Mouse (Mus musculus) layer of hippocampus, adult 2 months (tissue): ENCODE data around the gene Dhrs1. TPM values are rescaled to one million over a fixed set of nuclear protein-coding genes. Genes with fewer than 3 reads are reported as not detected.
A peak's percentile ranks its signal among the peaks of the same experiment; 100 is the strongest.

ENCODE experiments used
- DNase-seq, 2 experiments: peaks; one replicate each; pipeline ENCODE4 v3.0.0; 2022; ENCODE audit warnings: low spot score in 2 of 2
- H3K27ac ChIP-seq: fragments of 200-600 bp; 2 replicates; pipeline ENCODE4 v1.8.1; 2022
- H3K4me3 ChIP-seq: fragments of 200-600 bp; 2 replicates; pipeline ENCODE4 v1.8.1; 2022; ENCODE audit warnings: mild to moderate bottlenecking
- CTCF ChIP-seq: fragments of 200-600 bp; conservative IDR thresholded peaks from 2 replicates; pipeline ENCODE4 v1.8.1; 2022; ENCODE audit warnings: antibody characterized with exemption, mild to moderate bottlenecking, moderate library complexity
- total RNA-seq, 2 experiments: library from RNA; stranded (reverse); gene quantifications; 2 replicates each; pipeline ENCODE4 v1.2.3; 2021

The Dhrs1 gene
- total RNA-seq, 2 experiments from 2014 or later, result 82.4 to 91.1 TPM

DNA sequence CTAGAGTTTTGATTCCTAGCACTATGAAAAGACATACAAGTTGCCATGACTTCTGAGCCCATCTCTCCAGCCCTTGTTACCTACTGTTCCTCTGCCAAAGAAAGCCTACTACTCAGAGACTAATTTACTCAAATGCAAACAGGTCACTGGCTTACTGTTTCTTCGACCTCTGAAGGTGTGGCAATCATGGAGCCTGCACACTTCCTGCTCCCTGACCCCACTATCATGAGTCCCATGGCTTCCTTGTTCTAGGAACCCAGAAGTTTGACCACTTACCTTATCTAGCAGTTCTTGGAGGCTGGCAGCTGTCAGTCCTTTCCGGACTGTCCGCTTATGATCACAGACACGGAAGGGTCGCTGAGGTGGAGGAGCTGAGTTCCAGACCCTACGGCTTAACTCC is 12.1 kb upstream of the Dhrs1 start:
- no peak for DNase-seq
- Histone ChIP-seq H3K4me3 (no peak overlapping the region), H3K27ac (no peak overlapping the region)
- TF ChIP-seq CTCF, result no peak

DNA sequence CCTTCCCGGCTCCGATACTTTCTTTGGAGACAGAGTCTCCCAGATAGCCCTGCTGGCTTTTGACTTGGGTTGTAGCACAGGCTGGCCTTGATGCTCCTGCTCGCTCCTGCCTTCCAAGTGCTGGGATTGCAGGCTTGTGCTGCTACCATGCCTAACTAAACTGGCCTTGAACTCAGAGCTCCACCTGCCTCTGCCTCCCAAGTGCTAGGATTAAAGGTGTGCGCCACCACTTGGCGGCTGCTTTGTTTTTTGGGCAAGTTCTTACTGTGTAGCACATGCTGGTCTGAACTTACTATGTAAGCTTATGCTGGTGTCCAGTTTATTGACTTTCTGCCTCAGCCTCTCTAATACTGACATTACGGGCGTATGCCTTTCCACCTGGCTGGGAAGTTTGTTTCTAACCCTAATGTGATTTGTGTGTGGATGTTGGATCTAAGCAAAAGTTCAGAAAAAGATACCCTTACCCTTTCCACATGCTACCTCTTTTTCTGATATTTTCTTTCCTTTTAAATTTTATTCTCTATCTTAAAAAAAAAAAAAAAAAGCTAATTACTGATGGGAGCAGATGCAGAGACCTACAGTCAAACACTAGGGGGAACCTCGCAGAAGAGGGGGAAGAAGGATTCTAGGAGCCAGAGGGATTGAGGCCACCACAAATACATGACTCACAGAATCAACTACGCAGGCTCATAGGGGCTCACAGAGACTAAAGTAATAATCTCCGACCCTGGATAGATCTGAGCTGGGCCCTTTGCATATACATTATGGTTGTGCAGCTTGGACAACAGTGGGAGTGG is 1.8 kb upstream of the Dhrs1 start:
- Histone ChIP-seq H3K27ac (no peak overlapping the region), H3K4me3 (no peak overlapping the region; the same call in 1 of the 2 replicates)
- peak; percentile 43 for TF ChIP-seq CTCF
- DNase-seq, result no peak

DNA sequence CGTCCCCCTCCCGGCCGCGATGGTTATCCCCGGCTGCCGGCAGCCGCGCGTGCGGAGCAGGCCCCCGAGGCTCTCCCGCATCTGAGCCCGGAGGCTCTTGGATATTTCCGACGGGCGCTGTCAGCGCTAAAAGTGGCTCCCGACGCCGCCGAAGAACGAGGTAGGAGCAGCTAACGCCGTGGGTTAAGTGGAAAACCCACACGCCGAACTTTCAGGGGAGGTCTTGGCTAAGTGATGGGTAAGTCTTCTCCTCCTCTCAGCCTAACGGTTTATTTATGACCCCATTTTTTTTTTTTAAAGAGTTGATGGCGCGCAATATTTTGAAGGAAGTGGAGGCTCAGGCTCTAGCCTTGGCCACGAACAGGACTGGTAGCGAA is 359 bp upstream of the Dhrs1 start:
- Histone ChIP-seq H3K4me3 (peak overlapping the region; percentile 67), H3K27ac (peak overlapping the region; percentile 78)
- TF ChIP-seq CTCF, result no peak
- DNase-seq, result no peak

DNA sequence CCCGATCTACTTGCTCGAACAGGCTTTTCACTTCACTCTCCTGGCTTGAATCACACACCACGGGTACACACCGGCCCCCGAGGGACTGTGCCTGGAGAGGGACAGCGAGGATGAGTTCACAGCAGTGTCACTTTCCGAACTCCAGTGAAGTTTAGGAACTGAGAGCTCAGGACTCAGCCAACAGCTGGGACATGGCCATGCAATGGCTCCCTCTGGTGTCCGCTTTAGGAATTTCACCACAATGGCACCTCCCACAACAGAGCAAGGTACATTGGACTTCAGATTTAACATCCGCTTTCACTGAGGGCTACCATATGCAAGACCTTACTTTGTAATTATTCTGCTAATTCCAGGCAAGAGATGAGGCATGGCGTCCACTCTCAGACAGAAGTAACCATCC is 1.8 kb downstream of the Dhrs1 start:
- peak; percentile 81 to 92 for DNase-seq
- no peak overlapping the region for H3K4me3 ChIP-seq

DNA sequence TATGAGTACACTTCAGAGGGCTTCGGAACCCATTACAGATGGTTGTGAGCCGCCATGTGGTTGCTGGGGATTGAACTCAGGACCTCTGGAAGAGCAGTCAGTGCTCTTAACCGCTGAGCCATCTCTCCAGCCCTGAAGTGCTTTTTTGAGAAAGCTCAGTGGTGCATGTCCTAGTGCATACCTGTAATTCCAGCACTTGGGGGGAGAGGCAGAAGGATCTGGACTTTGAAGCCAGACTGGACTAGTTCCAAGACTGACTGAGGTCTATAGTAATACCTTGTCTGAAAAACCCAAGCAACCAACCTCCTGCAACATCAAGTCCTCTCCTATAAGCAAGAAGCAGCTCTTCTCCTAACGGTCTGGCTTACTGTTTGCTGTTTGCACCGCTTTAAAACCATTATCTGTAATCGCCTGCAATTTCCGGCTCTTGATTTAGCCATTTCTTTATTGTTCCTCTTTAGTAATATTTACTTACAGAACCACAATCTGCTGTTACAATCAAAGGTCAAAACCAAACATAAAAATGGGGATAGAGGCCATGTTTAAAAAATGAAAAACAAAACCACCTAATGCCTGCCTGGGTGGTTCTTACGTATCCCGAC is 8.3 kb downstream of the Dhrs1 start:
- no peak for DNase-seq

More for the DNA sequence above, 1.8 kb downstream of the Dhrs1 start:
- TF ChIP-seq CTCF, result peak; percentile 99
- no peak overlapping the region for H3K27ac ChIP-seq

DNA sequence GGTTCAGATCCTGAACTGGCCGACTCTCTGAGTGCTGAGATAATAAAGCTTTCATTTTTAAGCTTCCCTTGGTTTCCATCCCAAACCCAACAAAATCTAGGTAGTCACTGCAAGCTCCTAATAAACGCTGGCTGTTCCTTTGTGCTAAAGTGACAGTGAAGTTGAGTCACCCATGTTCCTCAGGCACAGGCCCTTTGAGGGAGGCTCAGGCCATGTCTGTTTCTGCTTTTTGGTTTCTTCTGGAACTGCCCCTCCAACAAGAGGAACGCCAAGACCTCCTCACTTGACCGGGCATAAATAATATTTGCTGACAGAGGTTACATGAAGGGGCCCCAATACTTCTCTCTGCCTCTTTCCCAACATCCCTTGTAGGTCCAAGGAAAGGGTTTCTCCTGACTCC is 9.7 kb downstream of the Dhrs1 start:
- H3K4me3 ChIP-seq, result no peak overlapping the region
- TF ChIP-seq CTCF, result no peak
- DNase-seq, result no peak
- H3K27ac ChIP-seq, result no peak overlapping the region

More for the DNA sequence above, 8.3 kb downstream of the Dhrs1 start:
- H3K4me3 ChIP-seq, result no peak overlapping the region
- no peak overlapping the region for H3K27ac ChIP-seq
- no peak for TF ChIP-seq CTCF

DNA sequence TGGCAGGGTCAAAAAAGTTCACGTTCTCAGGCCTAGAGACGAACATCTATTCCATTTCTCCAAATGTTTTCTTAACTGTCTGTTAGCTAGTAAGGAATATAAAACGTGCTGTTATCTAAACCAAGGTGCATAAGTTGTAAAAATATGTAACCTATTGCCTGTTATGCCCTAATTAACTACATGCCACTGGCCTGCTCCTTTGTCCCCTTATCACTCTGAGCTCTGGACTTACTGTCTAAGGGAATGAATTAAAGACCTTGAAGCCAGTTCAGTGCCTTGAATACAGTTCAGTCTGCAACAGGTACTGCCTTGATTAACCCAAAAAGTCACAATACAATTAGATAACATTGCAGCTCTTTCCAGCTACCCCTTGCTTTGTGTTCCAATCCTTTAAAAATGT is 10.2 kb downstream of the Dhrs1 start:
- Histone ChIP-seq H3K27ac (no peak overlapping the region), H3K4me3 (no peak overlapping the region)
- no peak for DNase-seq
- no peak for TF ChIP-seq CTCF

DNA sequence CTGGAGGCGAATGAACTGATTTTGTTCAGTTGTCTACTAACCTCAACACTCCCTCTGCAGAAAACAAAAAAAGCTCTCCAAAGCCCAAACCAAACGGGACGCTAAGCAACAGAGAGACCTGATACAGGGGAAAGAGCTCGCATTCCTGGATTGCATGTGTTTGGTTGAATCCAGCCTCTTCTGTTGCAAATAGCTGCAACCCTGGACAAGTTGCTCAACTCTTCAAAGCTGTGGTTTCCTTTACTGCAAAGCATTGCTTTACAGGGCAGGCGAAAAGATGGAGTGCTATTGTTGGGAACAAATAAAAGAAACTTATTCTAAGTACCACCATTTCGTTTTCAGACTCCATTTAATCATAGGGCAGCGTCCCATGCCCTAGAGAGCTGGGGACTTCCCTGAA is 10.6 kb downstream of the Dhrs1 start:
- no peak for DNase-seq
- Histone ChIP-seq H3K4me3 (no peak overlapping the region), H3K27ac (no peak overlapping the region)
- TF ChIP-seq CTCF, result no peak

DNA sequence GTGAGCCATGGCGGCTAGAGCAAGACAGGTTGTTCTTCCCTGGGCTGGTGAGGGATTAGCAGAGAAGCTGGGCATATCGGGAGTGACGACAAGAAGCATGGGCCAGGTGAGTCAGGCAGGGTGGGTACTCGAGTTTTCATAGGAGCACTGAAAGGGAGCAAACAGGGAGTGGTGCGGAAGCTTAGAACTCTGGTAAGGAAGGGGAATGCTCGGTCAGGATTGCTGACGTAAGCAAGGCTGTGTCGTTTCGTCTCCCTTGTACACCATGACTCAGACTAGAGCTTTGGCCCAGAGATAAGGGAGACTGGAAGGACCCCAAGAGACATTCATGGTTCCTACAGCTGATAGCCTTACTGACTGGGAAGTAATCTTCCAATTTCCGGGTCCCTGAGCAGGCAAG is 11.6 kb downstream of the Dhrs1 start:
- TF ChIP-seq CTCF, result no peak

DNA sequence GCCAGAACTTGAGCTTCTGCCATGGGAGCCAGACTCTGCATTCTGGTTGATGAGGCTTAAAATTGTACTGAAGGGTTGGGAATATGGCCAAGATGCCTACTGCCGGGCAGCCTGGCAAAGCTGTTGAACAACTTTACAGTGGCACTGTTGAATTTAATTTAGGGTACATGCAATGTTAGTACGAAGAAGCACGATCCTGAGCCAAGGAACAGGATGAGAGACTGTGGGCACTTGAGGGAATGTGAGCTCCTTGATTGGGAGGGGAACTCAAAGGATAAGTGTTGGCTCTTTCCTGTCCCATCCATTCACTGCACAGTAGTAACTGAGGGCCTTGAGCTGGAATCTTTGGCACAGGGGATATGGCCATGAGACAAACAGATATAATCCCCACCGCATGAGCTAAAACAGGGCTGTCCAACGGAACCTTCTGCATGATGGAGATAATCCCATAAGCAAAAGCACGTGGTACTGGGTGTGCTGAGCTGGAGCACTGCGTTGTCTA is 14.9 kb downstream of the Dhrs1 start:
- Histone ChIP-seq H3K27ac (peak overlapping the region; percentile 82), H3K4me3 (no peak overlapping the region)
- DNase-seq, result peak; percentile 42 to 59
- TF ChIP-seq CTCF, result no peak

More for the DNA sequence above, 11.6 kb downstream of the Dhrs1 start:
- H3K4me3 ChIP-seq, result no peak overlapping the region
- DNase-seq, result no peak
- no peak overlapping the region for H3K27ac ChIP-seq

DNA sequence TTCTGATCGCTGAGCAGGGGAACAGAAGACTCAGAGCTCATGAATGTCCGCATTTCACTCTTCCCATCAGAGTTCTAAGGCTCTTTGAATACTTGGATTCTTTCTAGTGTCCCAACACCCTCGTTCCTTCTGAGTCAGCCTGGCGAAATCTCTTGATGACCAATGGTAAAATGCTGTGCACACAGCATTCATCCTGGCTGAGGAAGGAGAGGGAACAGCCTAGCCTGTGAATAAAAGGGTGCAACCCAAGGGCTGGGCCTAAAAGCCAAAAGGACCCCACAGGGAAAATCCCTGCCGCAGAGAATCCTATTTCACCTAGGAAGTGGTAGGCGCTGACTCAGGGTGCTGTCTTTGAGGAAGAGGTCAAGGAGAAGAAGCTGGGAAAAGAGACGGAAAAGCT is 15.4 kb downstream of the Dhrs1 start:
- DNase-seq, result no peak
- no peak for TF ChIP-seq CTCF
- H3K27ac ChIP-seq, result peak overlapping the region; percentile 82
- H3K4me3 ChIP-seq, result no peak overlapping the region

DNA sequence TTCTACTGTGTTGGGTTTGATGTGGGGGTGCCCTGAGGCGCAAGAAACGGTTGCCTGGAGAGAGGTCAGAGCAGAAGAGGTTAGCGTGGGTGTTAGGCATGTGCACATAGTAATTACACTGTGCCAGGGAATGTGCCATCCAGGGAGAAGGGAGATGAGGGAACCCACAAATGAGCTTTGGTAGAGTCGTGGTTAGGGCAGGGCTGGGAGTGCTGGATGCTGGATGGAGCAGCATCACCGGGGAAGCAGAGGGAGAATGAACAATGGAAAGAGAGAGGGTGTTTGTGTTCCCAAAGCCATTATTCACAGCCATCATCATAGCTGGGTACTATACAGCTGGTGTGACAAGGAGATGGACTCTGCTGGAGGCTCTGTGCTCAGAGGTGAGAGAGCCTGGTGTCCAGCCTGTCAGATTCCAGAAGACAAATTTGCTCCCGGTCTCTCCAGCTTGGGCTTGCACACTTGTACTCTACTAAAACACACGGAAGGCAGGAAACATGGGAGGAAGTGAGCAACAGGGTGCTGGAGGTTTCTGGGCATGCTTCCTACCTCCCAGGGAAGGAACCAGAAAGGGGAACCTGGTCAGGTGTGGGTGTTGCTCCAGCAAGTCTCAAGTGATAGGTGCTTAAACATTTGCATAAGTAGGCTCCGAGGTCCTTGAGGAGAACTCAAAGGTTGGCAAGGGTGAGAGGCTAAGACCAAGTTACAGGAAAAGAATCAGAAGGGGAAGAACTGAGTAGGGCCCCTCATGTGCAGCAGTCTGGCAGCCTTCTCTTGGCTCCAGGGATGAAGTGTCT is 17.4 kb downstream of the Dhrs1 start:
- DNase-seq, result no peak
- H3K27ac ChIP-seq, result no peak overlapping the region
- H3K4me3 ChIP-seq, result no peak overlapping the region
- no peak for TF ChIP-seq CTCF

DNA sequence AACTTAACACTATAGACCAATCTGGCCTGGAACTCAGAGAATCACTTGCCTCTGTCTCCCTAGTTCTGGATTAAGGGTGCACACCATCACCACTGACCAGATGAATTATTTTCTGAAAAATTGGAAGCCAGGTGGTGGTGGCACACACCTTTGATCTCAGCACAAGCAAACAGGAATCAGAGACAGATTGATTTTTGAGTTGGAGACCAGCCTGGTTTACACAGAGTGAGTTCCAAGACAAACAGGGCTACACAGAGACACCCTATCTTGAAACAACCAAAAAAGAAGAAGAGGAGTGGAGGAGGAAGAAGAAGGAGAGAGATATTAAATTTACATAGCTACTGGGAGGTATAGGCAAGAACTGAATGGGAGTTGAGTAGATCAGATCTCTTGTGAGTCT is 19.2 kb downstream of the Dhrs1 start:
- DNase-seq, result no peak
- no peak for TF ChIP-seq CTCF
- H3K27ac ChIP-seq, result no peak overlapping the region
- H3K4me3 ChIP-seq, result no peak overlapping the region
